In genomic region chr1:125263068-125263467, GRCm38 (mm10) we compare ENCODE assay signal across 24 mouse cellular contexts.
"Had no signal": no experiment of that assay in that cellular context is flagged by ENCODE, and none has a peak within 500 bp of the region (broad histone marks: within the 10 kb centered on the region; RNA-seq: fewer than 3 reads in every experiment).

No protein-coding gene starts in this region.

- H3K4me3 ChIP-seq: heart, adult 2 months; heart, embryonic 13.5 days; heart, embryonic 15.5 days; hindbrain, embryonic 10.5 days; hindbrain, embryonic 12.5 days; intestine, embryonic 15.5 days; layer of hippocampus, adult 2 months; left cerebral cortex, adult 2 months; limb, embryonic 10.5 days; limb, embryonic 12.5 days had no signal

- DNase-seq: gastrocnemius, postnatal 14 days; gastrocnemius, postnatal 36 days; heart, adult 2 months; heart, postnatal 4 days; kidney, adult 18-20 months; kidney, adult 8-10 months; kidney, postnatal 10 days; kidney, postnatal 25 days; kidney, postnatal 4 days; liver had no signal

- H3K4me1 ChIP-seq: heart, embryonic 13.5 days; heart, embryonic 15.5 days; hindbrain, embryonic 10.5 days; hindbrain, embryonic 12.5 days; intestine, embryonic 15.5 days; limb, embryonic 10.5 days; limb, embryonic 12.5 days had no signal

- H3K36me3 ChIP-seq: heart, embryonic 13.5 days; heart, embryonic 15.5 days; hindbrain, embryonic 10.5 days; hindbrain, embryonic 12.5 days; intestine, embryonic 15.5 days; limb, embryonic 10.5 days; limb, embryonic 12.5 days had no signal

- H3K27me3 ChIP-seq: heart, embryonic 13.5 days; heart, embryonic 15.5 days; hindbrain, embryonic 12.5 days; intestine, embryonic 15.5 days; limb, embryonic 12.5 days had no signal

- H3K4me2 ChIP-seq: heart, embryonic 11.5 days; heart, embryonic 13.5 days; heart, embryonic 15.5 days; hindbrain, embryonic 12.5 days; hindbrain, embryonic 14.5 days; intestine, embryonic 15.5 days; limb, embryonic 12.5 days had no signal

- H3K9me3 ChIP-seq: heart, embryonic 13.5 days; heart, embryonic 15.5 days; hindbrain, embryonic 10.5 days; hindbrain, embryonic 12.5 days; intestine, embryonic 15.5 days; limb, embryonic 10.5 days; limb, embryonic 12.5 days had no signal

- ATAC-seq: hindbrain, embryonic 16.5 days; inflammation-experienced regulatory T-cells, adult 6 months; intestine, embryonic 15.5 days; intestine, postnatal 0 days had no signal

- H3K9ac ChIP-seq: heart, embryonic 13.5 days; heart, embryonic 15.5 days; hindbrain, embryonic 12.5 days; hindbrain, embryonic 14.5 days; intestine, embryonic 15.5 days; limb, embryonic 12.5 days had no signal

- H3K27ac ChIP-seq: heart, adult 2 months; heart, embryonic 13.5 days; heart, embryonic 15.5 days; hindbrain, embryonic 10.5 days; hindbrain, embryonic 12.5 days; hindbrain, embryonic 14.5 days; intestine, embryonic 15.5 days; layer of hippocampus, adult 2 months; left cerebral cortex, adult 2 months; limb, embryonic 10.5 days; limb, embryonic 12.5 days had no signal
